Mouse (Mus musculus) brown adipose tissue, adult 24 weeks (tissue): ENCODE measurements around the gene Adat1. TPM values are rescaled to one million over a fixed set of nuclear protein-coding genes. Genes with fewer than 3 reads are reported as not detected.

ENCODE experiments used
- H3K27ac ChIP-seq: fragments of 200-500 bp; replicated peaks from 2 replicates; pipeline ENCODE4 v1.5.1; 2012; ENCODE audit warnings: low read depth, mild to moderate bottlenecking, low read length
- H3K4me1 ChIP-seq: fragments of 200-500 bp; 2 replicates; pipeline ENCODE4 v1.6.1; 2012; ENCODE audit warnings: low read length, mixed read lengths; ENCODE audit not compliant: control insufficient read depth, insufficient read depth, insufficient read length
- H3K4me3 ChIP-seq: fragments of 200-500 bp; 2 replicates; pipeline ENCODE4 v1.5.1; 2012; ENCODE audit warnings: low read depth, mild to moderate bottlenecking, low read length, moderate library complexity; ENCODE audit not compliant: insufficient read depth
- polyA plus RNA-seq: library from polyadenylated mRNA; stranded (reverse); fragments of >200 nt; gene quantifications from 2 replicates; pipeline ENCODE4 v1.2.4, GENCODE M21; 2012; ENCODE audit not compliant: missing spikeins, insufficient read depth, insufficient read length

The Adat1 gene
- polyA plus RNA-seq: 1.5 and 2.4 TPM in 2 replicates

GRCm38 (mm10) chr8:111992013-111992702 lies at the start of gene Adat1:
Gene Adat1, minus strand, starts transcription at chr8:111992302.
- no peak within 1 kb of the TSS for H3K27ac ChIP-seq
- H3K4me3 ChIP-seq: peak within 1 kb of the TSS; percentile 88
- H3K4me1 ChIP-seq: no peaks in the 10 kb centered on the region

GRCm38 (mm10) chr8:112037521-112037920 lies 45.4 kb upstream of the Adat1 start:
- Histone ChIP-seq H3K27ac (no peak overlapping the region), H3K4me1 (peaks cover 2% of the 10 kb centered on the region; the same call in 1 of the 2 replicates), H3K4me3 (no peak overlapping the region)

- no peak overlapping the region for H3K27ac ChIP-seq
- no peak overlapping the region for H3K4me3 ChIP-seq
- H3K4me1 ChIP-seq: peaks cover 2% of the 10 kb centered on the region; the same call in 1 of the 2 replicates
Measured at GRCm38 (mm10) chr8:112034603-112035002, 42.5 kb upstream of the Adat1 start.

- Histone ChIP-seq H3K27ac (no peak overlapping the region), H3K4me1 (peaks cover 2% of the 10 kb centered on the region; the same call in 1 of the 2 replicates), H3K4me3 (no peak overlapping the region)
Measured at GRCm38 (mm10) chr8:112033071-112033470, 41.0 kb upstream of the Adat1 start.

- peaks cover 2% of the 10 kb centered on the region; the same call in 1 of the 2 replicates for H3K4me1 ChIP-seq
- no peak overlapping the region for H3K27ac ChIP-seq
- H3K4me3 ChIP-seq: no peak overlapping the region
Measured at GRCm38 (mm10) chr8:112030663-112031062, 38.6 kb upstream of the Adat1 start.

- Histone ChIP-seq H3K4me1 (peaks cover 2% of the 10 kb centered on the region; the same call in 1 of the 2 replicates), H3K27ac (no peak overlapping the region), H3K4me3 (no peak overlapping the region)
Measured at GRCm38 (mm10) chr8:112029455-112029854, 37.4 kb upstream of the Adat1 start.

- Histone ChIP-seq H3K4me1 (peaks cover 8% of the 10 kb centered on the region), H3K4me3 (no peak within 1 kb of the TSS), H3K27ac (no peak within 1 kb of the TSS)
Measured at GRCm38 (mm10) chr8:112014936-112015335, 22.8 kb upstream of the Adat1 start, which contains the start of gene Gm6793. Gene Gm6793, minus strand, starts transcription at chr8:112015036.

GRCm38 (mm10) chr8:112011816-112012242 lies 19.7 kb upstream of the Adat1 start:
- H3K4me3 ChIP-seq: peak overlapping the region; percentile 91
- H3K27ac ChIP-seq: no peak overlapping the region
- H3K4me1 ChIP-seq: peaks cover 8% of the 10 kb centered on the region

- peak within 1 kb of the TSS; percentile 66 for H3K27ac ChIP-seq
- H3K4me3 ChIP-seq: peak within 1 kb of the TSS; percentile 91
- peaks cover 8% of the 10 kb centered on the region for H3K4me1 ChIP-seq
Measured at GRCm38 (mm10) chr8:112010997-112011815, 19.1 kb upstream of the Adat1 start, which contains the start of the genes Kars and Terf2ip. Gene Kars, minus strand, starts transcription at chr8:112011323. Gene Terf2ip, plus strand, starts transcription at chr8:112011398.

- Histone ChIP-seq H3K27ac (no peak overlapping the region), H3K4me3 (no peak overlapping the region), H3K4me1 (peaks cover 8% of the 10 kb centered on the region)
Measured at GRCm38 (mm10) chr8:112009558-112009957, 17.5 kb upstream of the Adat1 start.

GRCm38 (mm10) chr8:112007669-112008068 lies 15.6 kb upstream of the Adat1 start:
- no peak overlapping the region for H3K27ac ChIP-seq
- peaks cover 3% of the 10 kb centered on the region for H3K4me1 ChIP-seq
- no peak overlapping the region for H3K4me3 ChIP-seq

GRCm38 (mm10) chr8:112005601-112006000 lies 13.5 kb upstream of the Adat1 start:
- peaks cover 3% of the 10 kb centered on the region for H3K4me1 ChIP-seq
- no peak overlapping the region for H3K27ac ChIP-seq
- no peak overlapping the region for H3K4me3 ChIP-seq

GRCm38 (mm10) chr8:112004754-112005153 lies 12.7 kb upstream of the Adat1 start:
- Histone ChIP-seq H3K4me1 (no peaks in the 10 kb centered on the region), H3K27ac (no peak overlapping the region)

GRCm38 (mm10) chr8:111992703-111993039 lies 569 bp upstream of the Adat1 start:
- Histone ChIP-seq H3K4me3 (no peak overlapping the region), H3K27ac (no peak overlapping the region), H3K4me1 (no peaks in the 10 kb centered on the region)

More at GRCm38 (mm10) chr8:112004754-112005153, 12.7 kb upstream of the Adat1 start:
- H3K4me3 ChIP-seq: no peak overlapping the region

GRCm38 (mm10) chr8:111991278-111991677 lies 824 bp downstream of the Adat1 start:
- Histone ChIP-seq H3K4me1 (no peaks in the 10 kb centered on the region), H3K4me3 (peak overlapping the region; percentile 88; the same call in 1 of the 2 replicates), H3K27ac (no peak overlapping the region)
